Mouse (Mus musculus) thymus, adult 2 months (tissue): ENCODE results near the gene Ckap4. TPM values are rescaled to one million over a fixed set of nuclear protein-coding genes. Genes with fewer than 3 reads are reported as not detected.

Experiments
- DNase-seq: peaks from one replicate; pipeline ENCODE4 v3.0.0; 2021
- H3K27ac ChIP-seq: fragments of 200-500 bp; 2 replicates; pipeline ENCODE4 v1.5.1; 2012; ENCODE audit warnings: low read length, control low read depth; ENCODE audit not compliant: control insufficient read depth, insufficient read depth
- H3K27me3 ChIP-seq: fragments of 200-500 bp; 2 replicates; pipeline ENCODE4 v1.6.1; 2012; ENCODE audit warnings: mild to moderate bottlenecking, low read length, moderate library complexity, mixed read lengths; ENCODE audit not compliant: control insufficient read depth, insufficient read depth
- H3K36me3 ChIP-seq: fragments of 200-500 bp; 2 replicates; pipeline ENCODE4 v1.6.1; 2012; ENCODE audit warnings: mild to moderate bottlenecking, low read length, moderate library complexity; ENCODE audit not compliant: control insufficient read depth, insufficient read depth
- H3K4me1 ChIP-seq: fragments of 200-500 bp; replicated peaks from 2 replicates; pipeline ENCODE4 v1.6.1; 2012; ENCODE audit warnings: low read length; ENCODE audit not compliant: control insufficient read depth, insufficient read depth
- H3K4me3 ChIP-seq: fragments of 200-500 bp; 2 replicates; pipeline ENCODE4 v1.5.1; 2012; ENCODE audit warnings: mild to moderate bottlenecking, low read length, control low read depth, moderate library complexity; ENCODE audit not compliant: control insufficient read depth, insufficient read depth
- CTCF ChIP-seq: fragments of 200-500 bp; IDR thresholded peaks from 2 replicates; pipeline ENCODE4 v1.5.1; 2012; ENCODE audit warnings: mild to moderate bottlenecking, control low read depth, low read length, moderate library complexity, borderline replicate concordance; ENCODE audit not compliant: control insufficient read depth, poor library complexity, insufficient read depth; ENCODE audit errors: extremely low read depth
- POLR2A ChIP-seq: fragments of 200-500 bp; IDR thresholded peaks from 2 replicates; pipeline ENCODE4 v1.6.1; 2012; ENCODE audit warnings: mild to moderate bottlenecking, low read length, control low read depth, moderate library complexity; ENCODE audit not compliant: control insufficient read depth, poor library complexity, insufficient read depth; ENCODE audit errors: extremely low read depth
- WGBS: fragments of 180-500 bp; shearing (Covaris S2); methylation state at CpG from one replicate; pipeline ENCODE4 v1.1.7; 2018; 5-methylcytosine and 5-hydroxymethylcytosine counted together
- polyA plus RNA-seq: library from polyadenylated mRNA; depleted of rRNA; stranded (reverse); fragments of >200 nt; gene quantifications from 2 replicates; pipeline ENCODE4 v1.2.3, GENCODE M21; 2012; rRNA removed

The Ckap4 gene
- polyA plus RNA-seq, 1 experiment = 8.0 TPM

- Histone ChIP-seq H3K36me3 (no peaks in the 10 kb centered on the region), H3K4me3 (no peak overlapping the region), H3K27me3 (no peaks in the 10 kb centered on the region), H3K27ac (no peak overlapping the region), H3K4me1 (no peaks in the 10 kb centered on the region)
- TF ChIP-seq CTCF (no peak), POLR2A (no peak)
- no peak for DNase-seq
- WGBS = 76% methylated on average over 8 of the region's 8 CpGs
Observed at GRCm38 (mm10) chr10:84480667-84481326, 53.1 kb downstream of the Ckap4 start.

- WGBS = 90% methylated on average over 4 of the region's 4 CpGs
- no peaks in the 10 kb centered on the region for H3K36me3 ChIP-seq
- H3K27me3 ChIP-seq = no peaks in the 10 kb centered on the region
- no peak for TF ChIP-seq CTCF
- no peak for TF ChIP-seq POLR2A
- H3K4me1 ChIP-seq = no peaks in the 10 kb centered on the region
- no peak for DNase-seq
- no peak overlapping the region for H3K27ac ChIP-seq
- H3K4me3 ChIP-seq = no peak overlapping the region
Observed at GRCm38 (mm10) chr10:84480146-84480545, 53.7 kb downstream of the Ckap4 start.

- Histone ChIP-seq H3K4me1 (no peaks in the 10 kb centered on the region), H3K27ac (no peak overlapping the region), H3K4me3 (no peak overlapping the region), H3K36me3 (no peaks in the 10 kb centered on the region), H3K27me3 (no peaks in the 10 kb centered on the region)
- 83% methylated on average over 3 of the region's 3 CpGs for WGBS
- no peak for DNase-seq
- TF ChIP-seq CTCF (no peak), POLR2A (no peak)
Observed at GRCm38 (mm10) chr10:84477613-84478076, 56.2 kb downstream of the Ckap4 start.

- no peak overlapping the region for H3K4me3 ChIP-seq
- H3K27me3 ChIP-seq = no peaks in the 10 kb centered on the region
- no peak overlapping the region for H3K27ac ChIP-seq
- no peak for DNase-seq
- no peak for TF ChIP-seq CTCF
- no peak for TF ChIP-seq POLR2A
- H3K4me1 ChIP-seq = no peaks in the 10 kb centered on the region
- 95% methylated on average over 4 of the region's 4 CpGs for WGBS
- H3K36me3 ChIP-seq = no peaks in the 10 kb centered on the region
Observed at GRCm38 (mm10) chr10:84477045-84477612, 56.7 kb downstream of the Ckap4 start.

Other genes starting within 250 kb of the Ckap4 start
- 5.3 and 5.7 TPM in 2 replicates for gene Nuak1, start 93.5 kb downstream of the Ckap4 start, polyA plus RNA-seq
- 99.2 and 139 TPM in 2 replicates for gene Tcp11l2, start 42.6 kb upstream of the Ckap4 start, polyA plus RNA-seq
- 6.5 and 6.6 TPM in 2 replicates for gene Polr3b, start 88.2 kb upstream of the Ckap4 start, polyA plus RNA-seq
- 0.04 and 0.12 TPM in 2 replicates for gene Rfx4, start 222.0 kb upstream of the Ckap4 start, polyA plus RNA-seq